Mouse (Mus musculus): Measurements from ENCODE around the gene 4931440F15Rik. TPM values are rescaled to one million over a fixed set of nuclear protein-coding genes. Genes with fewer than 3 reads are reported as not detected.
A peak's percentile ranks its signal among the peaks of the same experiment; 100 is the strongest.

4931440F15Rik gene
- polyA plus RNA-seq, 1 experiment from 2014 or later: 0.33 TPM

GRCm38 (mm10) chr11:29786583-29787219 is 38.8 kb downstream of the 4931440F15Rik start:
- Histone ChIP-seq H3K9me3 (ENCODE audit: low read length) (no peaks in the 10 kb centered on the region), H3K27me3 (ENCODE audit: insufficient read depth, low read length) (no peaks in the 10 kb centered on the region), H3K4me1 (ENCODE audit: insufficient read depth) (peaks cover 8% of the 10 kb centered on the region; the same call in 1 of the 2 replicates), H3K27ac (ENCODE audit: low read depth) (no peak overlapping the region), H3K4me3 (ENCODE audit: low read depth, low read length) (no peak overlapping the region), H3K9ac (replicated peaks) (no peak overlapping the region), H3K36me3 (replicated peaks; ENCODE audit: insufficient read depth, low read length) (no peaks in the 10 kb centered on the region), H3K4me2 (ENCODE audit: low read depth, low read length) (peak overlapping the region; percentile 24)
- peak; percentile 53 for DNase-seq
- ATAC-seq: peak; percentile 73
- WGBS (ENCODE audit: insufficient replicate concordance): 44% methylated on average over 6 of the region's 6 CpGs
- no peak for TF ChIP-seq CTCF (IDR thresholded peaks at IDR 0.05; ENCODE audit: low read depth)
- 0 out of 2 replicates have a peak, but pooled peaks have one; percentile 26 for TF ChIP-seq EP300 (IDR thresholded peaks at IDR 0.05; ENCODE audit: low read depth)

GRCm38 (mm10) chr11:29779409-29780026 is 46.0 kb downstream of the 4931440F15Rik start:
- Histone ChIP-seq H3K4me1 (ENCODE audit: insufficient read depth) (no peaks in the 10 kb centered on the region), H3K27me3 (ENCODE audit: insufficient read depth, low read length) (no peaks in the 10 kb centered on the region), H3K4me2 (ENCODE audit: low read depth, low read length) (no peak overlapping the region), H3K4me3 (ENCODE audit: low read depth, low read length) (no peak overlapping the region), H3K27ac (ENCODE audit: low read depth) (no peak overlapping the region), H3K36me3 (replicated peaks; ENCODE audit: insufficient read depth, low read length) (no peaks in the 10 kb centered on the region), H3K9me3 (ENCODE audit: low read length) (no peaks in the 10 kb centered on the region), H3K9ac (replicated peaks) (no peak overlapping the region)
- no peak for TF ChIP-seq EP300 (IDR thresholded peaks at IDR 0.05; ENCODE audit: low read depth)
- TF ChIP-seq CTCF (IDR thresholded peaks at IDR 0.05; ENCODE audit: low read depth): no peak
- no peak for ATAC-seq
- WGBS (ENCODE audit: insufficient replicate concordance): 55% methylated on average over 2 of the region's 2 CpGs
- DNase-seq: no peak

GRCm38 (mm10) chr11:29778936-29779335 is 46.5 kb downstream of the 4931440F15Rik start:
- TF ChIP-seq EP300 (IDR thresholded peaks at IDR 0.05; ENCODE audit: low read depth) (no peak), CTCF (IDR thresholded peaks at IDR 0.05; ENCODE audit: low read depth) (no peak)

GRCm38 (mm10) chr11:29777964-29778363 is 47.5 kb downstream of the 4931440F15Rik start:
- no peak overlapping the region for H3K4me3 ChIP-seq (ENCODE audit: low read depth, low read length)
- no peak overlapping the region for H3K9ac ChIP-seq (replicated peaks)
- no peak overlapping the region for H3K4me2 ChIP-seq (ENCODE audit: low read depth, low read length)
- TF ChIP-seq CTCF (IDR thresholded peaks at IDR 0.05; ENCODE audit: low read depth) (no peak), EP300 (IDR thresholded peaks at IDR 0.05; ENCODE audit: low read depth) (no peak)
- H3K27ac ChIP-seq (ENCODE audit: low read depth): no peak overlapping the region
- H3K27me3 ChIP-seq (ENCODE audit: insufficient read depth, low read length): no peaks in the 10 kb centered on the region
- DNase-seq: no peak
- no peaks in the 10 kb centered on the region for H3K36me3 ChIP-seq (replicated peaks; ENCODE audit: insufficient read depth, low read length)
- no peak for ATAC-seq
- H3K9me3 ChIP-seq (ENCODE audit: low read length): no peaks in the 10 kb centered on the region
- H3K4me1 ChIP-seq (ENCODE audit: insufficient read depth): no peaks in the 10 kb centered on the region

More at GRCm38 (mm10) chr11:29778936-29779335, 46.5 kb downstream of the 4931440F15Rik start:
- DNase-seq: no peak
- Histone ChIP-seq H3K4me1 (ENCODE audit: insufficient read depth) (no peaks in the 10 kb centered on the region), H3K4me2 (ENCODE audit: low read depth, low read length) (no peak overlapping the region), H3K27ac (ENCODE audit: low read depth) (no peak overlapping the region), H3K36me3 (replicated peaks; ENCODE audit: insufficient read depth, low read length) (no peaks in the 10 kb centered on the region), H3K9ac (replicated peaks) (no peak overlapping the region), H3K9me3 (ENCODE audit: low read length) (no peaks in the 10 kb centered on the region), H3K4me3 (ENCODE audit: low read depth, low read length) (no peak overlapping the region), H3K27me3 (ENCODE audit: insufficient read depth, low read length) (no peaks in the 10 kb centered on the region)
- ATAC-seq: no peak
- WGBS (ENCODE audit: insufficient replicate concordance): 60% methylated on average over 3 of the region's 3 CpGs

GRCm38 (mm10) chr11:29774760-29775159 is 50.7 kb downstream of the 4931440F15Rik start:
- H3K9me3 ChIP-seq (ENCODE audit: low read length): no peaks in the 10 kb centered on the region
- H3K27me3 ChIP-seq (ENCODE audit: insufficient read depth, low read length): no peaks in the 10 kb centered on the region
- H3K9ac ChIP-seq (replicated peaks): no peak overlapping the region
- DNase-seq (no peak), ATAC-seq (no peak)
- WGBS (ENCODE audit: insufficient replicate concordance): 44% methylated on average over 2 of the region's 2 CpGs
- H3K4me1 ChIP-seq (ENCODE audit: insufficient read depth): no peaks in the 10 kb centered on the region
- H3K4me3 ChIP-seq (ENCODE audit: low read depth, low read length): no peak overlapping the region
- no peak overlapping the region for H3K27ac ChIP-seq (ENCODE audit: low read depth)
- TF ChIP-seq EP300 (IDR thresholded peaks at IDR 0.05; ENCODE audit: low read depth) (no peak), CTCF (IDR thresholded peaks at IDR 0.05; ENCODE audit: low read depth) (no peak)
- H3K36me3 ChIP-seq (replicated peaks; ENCODE audit: insufficient read depth, low read length): no peaks in the 10 kb centered on the region
- no peak overlapping the region for H3K4me2 ChIP-seq (ENCODE audit: low read depth, low read length)

GRCm38 (mm10) chr11:29774296-29774695 is 51.2 kb downstream of the 4931440F15Rik start:
- Histone ChIP-seq H3K36me3 (replicated peaks; ENCODE audit: insufficient read depth, low read length) (no peaks in the 10 kb centered on the region), H3K4me3 (ENCODE audit: low read depth, low read length) (no peak overlapping the region), H3K9ac (replicated peaks) (no peak overlapping the region), H3K9me3 (ENCODE audit: low read length) (no peaks in the 10 kb centered on the region), H3K4me2 (ENCODE audit: low read depth, low read length) (no peak overlapping the region), H3K27me3 (ENCODE audit: insufficient read depth, low read length) (no peaks in the 10 kb centered on the region), H3K4me1 (ENCODE audit: insufficient read depth) (no peaks in the 10 kb centered on the region), H3K27ac (ENCODE audit: low read depth) (no peak overlapping the region)
- TF ChIP-seq EP300 (IDR thresholded peaks at IDR 0.05; ENCODE audit: low read depth) (no peak), CTCF (IDR thresholded peaks at IDR 0.05; ENCODE audit: low read depth) (no peak)
- ATAC-seq: no peak
- 61% methylated on average over 2 of the region's 2 CpGs for WGBS (ENCODE audit: insufficient replicate concordance)
- DNase-seq: no peak

Other genes with a start within 250 kb of the 4931440F15Rik start
- 57.1 and 59.3 TPM in 2 replicates for gene Rtn4, start 132.7 kb downstream of the 4931440F15Rik start, polyA plus RNA-seq (2015; fragmentation: Nextera tagmentation; extraction: Ambion mirVana)
- 0.05 and 0.13 TPM in 2 replicates for gene Eml6, start 200.4 kb upstream of the 4931440F15Rik start, polyA plus RNA-seq (2015; fragmentation: Nextera tagmentation; extraction: Ambion mirVana)